8 mouse cellular contexts compared by ENCODE assay signal in the genomic region with DNA sequence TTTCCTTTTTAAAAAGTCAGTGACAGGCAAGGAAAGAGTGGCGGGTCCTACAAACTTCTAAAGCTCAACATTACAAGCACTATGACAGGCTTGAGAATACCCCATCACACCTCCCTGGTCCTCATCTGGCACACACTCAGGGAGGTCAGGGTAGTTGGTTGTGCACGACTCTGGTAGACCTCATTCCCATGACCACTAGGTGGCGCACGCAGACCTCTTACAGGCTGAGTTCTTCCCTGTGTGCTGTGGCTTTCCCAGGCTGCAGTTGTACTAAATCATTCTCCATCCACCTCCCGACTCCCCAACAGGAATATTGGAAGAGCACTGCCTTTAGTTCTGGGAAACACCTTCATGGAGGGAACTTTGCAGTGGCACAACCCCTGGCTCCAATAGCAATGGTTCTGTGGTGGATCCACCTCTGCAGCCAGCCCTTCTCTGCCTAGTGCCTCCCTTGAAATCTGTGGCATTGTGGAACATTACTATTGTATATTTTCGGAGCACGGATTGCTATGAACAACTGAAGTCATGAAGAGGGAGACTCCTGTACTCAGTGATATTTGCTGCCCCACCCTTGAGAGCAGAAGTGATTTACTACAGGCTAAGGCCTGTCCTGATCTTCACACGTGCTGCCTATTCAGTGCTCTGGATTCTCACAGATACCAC. TPM values are rescaled to one million over a fixed set of nuclear protein-coding genes. Genes with fewer than 3 reads are reported as not detected.
DNase-seq lines count a peak whose midpoint lies in the region; ATAC-seq lines count a peak whose summit lies in the region.

No protein-coding gene starts in this region.

- no peak overlapping the region for H3K9ac ChIP-seq in hindbrain, embryonic 15.5 days

- H3K27me3 ChIP-seq in hindbrain, embryonic 15.5 days, result 0 out of 2 replicates have a peak, but pooled peaks cover 3% of the 10 kb centered on the region

- no peak overlapping the region for H3K27ac ChIP-seq in hindbrain, embryonic 15.5 days (replicated peaks)

- DNase-seq in R1 (ENCODE audit: low read depth, low spot score), result peak; percentile 87
- peak; percentile 82 to 92 for DNase-seq in cerebellum, postnatal 25 days
- peak; percentile 90 to 93 for DNase-seq in frontal cortex, postnatal 36 days (ENCODE audit: low spot score in 2 of 2)
- DNase-seq in layer of hippocampus, postnatal 36 days, result peak; percentile 83 to 84
- DNase-seq in lung, postnatal 25 days (ENCODE audit: low spot score), result peak; percentile 92
- peak; percentile 97 for DNase-seq in retina, embryonic 14.5 days (ENCODE audit: low spot score)
- DNase-seq in thymus, postnatal 36 days, result peak; percentile 77 to 83

- H3K4me3 ChIP-seq in hindbrain, embryonic 15.5 days, result no peak overlapping the region

- WGBS in hindbrain, embryonic 15.5 days, result 34% methylated on average over 8 of the region's 8 CpGs

- ATAC-seq in hindbrain, embryonic 15.5 days (ENCODE audit: low FRiP score, low read depth), result peak; percentile 96

- H3K4me2 ChIP-seq in hindbrain, embryonic 15.5 days, result no peak overlapping the region

- no peaks in the 10 kb centered on the region for H3K4me1 ChIP-seq in hindbrain, embryonic 15.5 days (replicated peaks)

- H3K36me3 ChIP-seq in hindbrain, embryonic 15.5 days, result no peaks in the 10 kb centered on the region

- no peaks in the 10 kb centered on the region for H3K9me3 ChIP-seq in hindbrain, embryonic 15.5 days

RNA-seq across cellular contexts. Expression of a gene that starts 5.3 kb away (rescaled TPM):
- 0.17 TPM in 1 of 2 replicates, not detected in the other for polyA plus RNA-seq in hindbrain, embryonic 15.5 days (2015; fragmentation: Nextera tagmentation; extraction: Ambion mirVana)
- under 1 TPM in 1 of 2 experiments, not detected in 1; 0.40 TPM for total RNA-seq in layer of hippocampus, postnatal 36 days (2021)

RNA-seq across cellular contexts. Expression of a gene that starts 52.4 kb away (rescaled TPM):
- 1.7 and 5.8 TPM in 2 replicates for polyA plus RNA-seq in hindbrain, embryonic 15.5 days (2015; fragmentation: Nextera tagmentation; extraction: Ambion mirVana)
- 1 to 10 TPM; 3.4 to 4.4 TPM for total RNA-seq in layer of hippocampus, postnatal 36 days (2021)
